Mouse (Mus musculus): Measurements from ENCODE around the gene Tmem62. TPM values are rescaled to one million over a fixed set of nuclear protein-coding genes. Genes with fewer than 3 reads are reported as not detected.
"Not testable (repeated sequence)": the region's sequence is repeated elsewhere in the genome, so short reads cannot be mapped to it uniquely, and the experiment has no call there.

Gene Tmem62
- polyA plus RNA-seq, 1 experiment from 2014 or later, result 1.5 TPM

GRCm38 (mm10) chr2:121022918-121023317 lies 46.1 kb downstream of the Tmem62 start:
- Histone ChIP-seq H3K27ac (no peak overlapping the region), H3K9me3 (no peaks in the 10 kb centered on the region), H3K36me3 (peaks cover 1% of the 10 kb centered on the region), H3K4me3 (no peak overlapping the region), H3K4me2 (no peak overlapping the region), H3K9ac (no peak overlapping the region), H3K27me3 (no peaks in the 10 kb centered on the region; the same call in 1 of the 2 replicates), H3K4me1 (no peaks in the 10 kb centered on the region)
- ATAC-seq (ENCODE audit: insufficient number of reproducible peaks, insufficient read depth, low FRiP score, low TSS enrichment, low read depth), result no peak
- 72% methylated on average over 5 of the region's 5 CpGs for WGBS

- H3K9me3 ChIP-seq, result no peaks in the 10 kb centered on the region
- no peak for ATAC-seq (ENCODE audit: insufficient number of reproducible peaks, insufficient read depth, low FRiP score, low TSS enrichment, low read depth)
- H3K9ac ChIP-seq, result no peak within 1 kb of the TSS
- no peaks in the 10 kb centered on the region for H3K4me1 ChIP-seq
- no peaks in the 10 kb centered on the region for H3K27me3 ChIP-seq
- 56% methylated on average over 5 of the region's 5 CpGs for WGBS
- no peak within 1 kb of the TSS for H3K4me2 ChIP-seq
- no peak within 1 kb of the TSS for H3K27ac ChIP-seq
- H3K36me3 ChIP-seq, result no peaks in the 10 kb centered on the region
- H3K4me3 ChIP-seq, result no peak within 1 kb of the TSS
Measured at GRCm38 (mm10) chr2:121036733-121037341, 60.0 kb downstream of the Tmem62 start, which contains the start of gene Epb42. Gene Epb42, minus strand, starts transcription at chr2:121037072.

- not testable (repeated sequence) for H3K27me3 ChIP-seq; H3K36me3 ChIP-seq; H3K4me1 ChIP-seq; H3K9me3 ChIP-seq; ATAC-seq (ENCODE audit: insufficient number of reproducible peaks, insufficient read depth, low FRiP score, low TSS enrichment, low read depth); H3K4me3 ChIP-seq; H3K27ac ChIP-seq; H3K4me2 ChIP-seq; H3K9ac ChIP-seq
- WGBS, result 97% methylated on average over 1 of the region's 1 CpGs
Measured at GRCm38 (mm10) chr2:121038851-121039250, 62.0 kb downstream of the Tmem62 start.

- Histone ChIP-seq H3K4me1 (no peaks in the 10 kb centered on the region), H3K9ac (no peak overlapping the region), H3K27me3 (no peaks in the 10 kb centered on the region), H3K36me3 (no peaks in the 10 kb centered on the region), H3K4me3 (no peak overlapping the region), H3K9me3 (no peaks in the 10 kb centered on the region), H3K4me2 (no peak overlapping the region), H3K27ac (no peak overlapping the region)
- ATAC-seq (ENCODE audit: insufficient number of reproducible peaks, insufficient read depth, low FRiP score, low TSS enrichment, low read depth), result no peak
- WGBS, result 80% methylated on average over 1 of the region's 1 CpGs
Measured at GRCm38 (mm10) chr2:121039382-121039781, 62.6 kb downstream of the Tmem62 start.

GRCm38 (mm10) chr2:121041098-121041497 lies 64.3 kb downstream of the Tmem62 start:
- Histone ChIP-seq H3K4me1 (no peaks in the 10 kb centered on the region), H3K27me3 (no peaks in the 10 kb centered on the region), H3K4me3 (no peak overlapping the region), H3K4me2 (no peak overlapping the region), H3K27ac (no peak overlapping the region), H3K36me3 (no peaks in the 10 kb centered on the region), H3K9ac (no peak overlapping the region), H3K9me3 (no peaks in the 10 kb centered on the region)
- 54% methylated on average over 5 of the region's 5 CpGs for WGBS
- ATAC-seq (ENCODE audit: insufficient number of reproducible peaks, insufficient read depth, low FRiP score, low TSS enrichment, low read depth), result no peak

GRCm38 (mm10) chr2:121045653-121046052 lies 68.8 kb downstream of the Tmem62 start:
- H3K4me3 ChIP-seq, result no peak overlapping the region
- ATAC-seq (ENCODE audit: insufficient number of reproducible peaks, insufficient read depth, low FRiP score, low TSS enrichment, low read depth), result no peak
- H3K4me1 ChIP-seq, result no peaks in the 10 kb centered on the region
- 77% methylated on average over 4 of the region's 4 CpGs for WGBS
- H3K27me3 ChIP-seq, result no peaks in the 10 kb centered on the region
- H3K36me3 ChIP-seq, result no peaks in the 10 kb centered on the region
- no peak overlapping the region for H3K9ac ChIP-seq
- no peaks in the 10 kb centered on the region for H3K9me3 ChIP-seq
- no peak overlapping the region for H3K27ac ChIP-seq
- H3K4me2 ChIP-seq, result no peak overlapping the region

- H3K4me3 ChIP-seq, result no peak overlapping the region
- no peaks in the 10 kb centered on the region for H3K36me3 ChIP-seq
- H3K4me1 ChIP-seq, result no peaks in the 10 kb centered on the region
- no peak overlapping the region for H3K9ac ChIP-seq
- H3K4me2 ChIP-seq, result no peak overlapping the region
- no peaks in the 10 kb centered on the region for H3K27me3 ChIP-seq
- no peak for ATAC-seq (ENCODE audit: insufficient number of reproducible peaks, insufficient read depth, low FRiP score, low TSS enrichment, low read depth)
- H3K27ac ChIP-seq, result no peak overlapping the region
- 85% methylated on average over 5 of the region's 5 CpGs for WGBS
- H3K9me3 ChIP-seq, result no peaks in the 10 kb centered on the region
Measured at GRCm38 (mm10) chr2:121052176-121052575, 75.4 kb downstream of the Tmem62 start.

- ATAC-seq (ENCODE audit: insufficient number of reproducible peaks, insufficient read depth, low FRiP score, low TSS enrichment, low read depth), result no peak
- Histone ChIP-seq H3K9ac (no peak overlapping the region), H3K27me3 (no peaks in the 10 kb centered on the region), H3K9me3 (no peaks in the 10 kb centered on the region), H3K27ac (no peak overlapping the region), H3K4me2 (no peak overlapping the region), H3K4me1 (no peaks in the 10 kb centered on the region), H3K4me3 (no peak overlapping the region), H3K36me3 (no peaks in the 10 kb centered on the region)
- WGBS, result 74% methylated on average over 2 of the region's 2 CpGs
Measured at GRCm38 (mm10) chr2:121054060-121054459, 77.2 kb downstream of the Tmem62 start.

GRCm38 (mm10) chr2:121055915-121056314 lies 79.1 kb downstream of the Tmem62 start:
- Histone ChIP-seq H3K9me3 (no peaks in the 10 kb centered on the region), H3K4me3 (no peak overlapping the region), H3K27me3 (no peaks in the 10 kb centered on the region), H3K4me2 (no peak overlapping the region), H3K4me1 (no peaks in the 10 kb centered on the region), H3K27ac (no peak overlapping the region), H3K36me3 (no peaks in the 10 kb centered on the region), H3K9ac (no peak overlapping the region)
- WGBS, result 86% methylated on average over 6 of the region's 6 CpGs
- ATAC-seq (ENCODE audit: insufficient number of reproducible peaks, insufficient read depth, low FRiP score, low TSS enrichment, low read depth), result no peak

Small RNAs within 50 kb of the gene (microRNA-seq; reads per million reads assigned to microRNA genes)
- gene Gm44325, result not detected

Other genes starting within 250 kb of the Tmem62 start
- 6.8 and 9.9 TPM in 2 replicates for gene Cdan1, start 126.9 kb upstream of the Tmem62 start, polyA plus RNA-seq (2015; fragmentation: Nextera tagmentation; extraction: Ambion mirVana)
- 5.6 and 5.8 TPM in 2 replicates for gene Ttbk2, start 126.4 kb upstream of the Tmem62 start, polyA plus RNA-seq (2015; fragmentation: Nextera tagmentation; extraction: Ambion mirVana)
- 28.9 and 29.5 TPM in 2 replicates for gene Ubr1, start 6.3 kb upstream of the Tmem62 start, polyA plus RNA-seq (2015; fragmentation: Nextera tagmentation; extraction: Ambion mirVana)
- 41.7 and 45.1 TPM in 2 replicates for gene Ccndbp1, start 31.4 kb downstream of the Tmem62 start, polyA plus RNA-seq (2015; fragmentation: Nextera tagmentation; extraction: Ambion mirVana)
- gene Epb42, start 60.1 kb downstream of the Tmem62 start, polyA plus RNA-seq (2015; fragmentation: Nextera tagmentation; extraction: Ambion mirVana), result 0.87 and 3.2 TPM in 2 replicates
- gene Tgm5, start 108.8 kb downstream of the Tmem62 start, polyA plus RNA-seq (2015; fragmentation: Nextera tagmentation; extraction: Ambion mirVana), result 0.22 TPM in 1 of 2 replicates, not detected in the other
- not detected in 2 replicates for gene Tgm7, start 132.8 kb downstream of the Tmem62 start, polyA plus RNA-seq (2015; fragmentation: Nextera tagmentation; extraction: Ambion mirVana)
- gene Adal, start 163.4 kb downstream of the Tmem62 start, polyA plus RNA-seq (2015; fragmentation: Nextera tagmentation; extraction: Ambion mirVana), result 20.3 and 22.9 TPM in 2 replicates
- gene Lcmt2, start 163.6 kb downstream of the Tmem62 start, polyA plus RNA-seq (2015; fragmentation: Nextera tagmentation; extraction: Ambion mirVana), result 21.5 and 22.2 TPM in 2 replicates
- gene Tubgcp4, start 193.6 kb downstream of the Tmem62 start, polyA plus RNA-seq (2015; fragmentation: Nextera tagmentation; extraction: Ambion mirVana), result 68.0 and 71.4 TPM in 2 replicates
- 11.1 and 11.9 TPM in 2 replicates for gene Zscan29, start 194.1 kb downstream of the Tmem62 start, polyA plus RNA-seq (2015; fragmentation: Nextera tagmentation; extraction: Ambion mirVana)

All from embryonic facial prominence, embryonic 13.5 days (tissue).